Mouse (Mus musculus) heart, adult 2 months (tissue): ENCODE measurements at regions not wholly inside any gene's neighbourhood (a gene's known extent, or its start where the extent isn't known, plus 50 kb on each side); places are given as distances from the start of the nearest gene placed in this dataset.
"Not testable (repeated sequence)": the region's sequence is repeated elsewhere in the genome, so short reads cannot be mapped to it uniquely, and the experiment has no call there.

Experiments used
- CTCF ChIP-seq: fragments of 200-600 bp; IDR thresholded peaks from 2 replicates; pipeline ENCODE4 v1.8.1; 2022; ENCODE audit warnings: antibody characterized with exemption, mild to moderate bottlenecking, moderate library complexity
- POLR2A ChIP-seq: fragments of 200-500 bp; IDR thresholded peaks from 2 replicates; pipeline ENCODE4 v1.6.1; 2011; ENCODE audit warnings: mild to moderate bottlenecking, low read depth, low read length, control low read depth; ENCODE audit not compliant: insufficient read depth

- TF ChIP-seq CTCF, POLR2A: not testable (repeated sequence)
These were observed 81.3 kb downstream of the Nfkbiz start for GRCm38 (mm10) chr16:55757422-55757815.
